Mouse (Mus musculus): Measurements from ENCODE around the gene Cpt1a. TPM values are rescaled to one million over a fixed set of nuclear protein-coding genes. Genes with fewer than 3 reads are reported as not detected.

The Cpt1a gene
- polyA plus RNA-seq, 1 experiment from 2014 or later, result 12.7 TPM

DNA sequence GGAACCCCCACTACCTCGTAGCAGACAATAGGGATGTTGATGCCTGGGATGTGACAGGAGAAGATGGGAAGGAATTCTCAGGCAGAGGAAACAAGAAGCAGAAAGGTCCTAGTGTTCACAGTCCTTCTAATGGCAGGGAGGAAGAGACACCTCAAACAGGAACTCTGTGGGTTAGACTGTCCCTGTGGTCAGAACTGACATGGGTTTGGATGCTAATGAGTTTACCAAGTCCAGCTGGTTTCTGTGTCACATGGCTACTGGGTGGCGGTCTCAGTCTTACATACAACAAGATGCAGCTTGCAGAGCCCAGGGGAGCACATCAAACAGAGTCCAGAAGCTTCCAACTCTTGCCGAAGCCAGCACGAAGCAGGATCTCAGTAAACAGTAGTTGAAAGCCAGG is 18.1 kb upstream of the Cpt1a start:
- Histone ChIP-seq H3K4me3 (no peak overlapping the region), H3K27me3 (no peaks in the 10 kb centered on the region), H3K36me3 (no peaks in the 10 kb centered on the region), H3K9ac (replicated peaks) (no peak overlapping the region), H3K4me1 (no peaks in the 10 kb centered on the region), H3K9me3 (no peaks in the 10 kb centered on the region), H3K4me2 (replicated peaks) (no peak overlapping the region), H3K27ac (replicated peaks) (no peak overlapping the region)
- 78% methylated on average over 4 of the region's 4 CpGs for WGBS
- no peak for ATAC-seq (replicated peaks)

DNA sequence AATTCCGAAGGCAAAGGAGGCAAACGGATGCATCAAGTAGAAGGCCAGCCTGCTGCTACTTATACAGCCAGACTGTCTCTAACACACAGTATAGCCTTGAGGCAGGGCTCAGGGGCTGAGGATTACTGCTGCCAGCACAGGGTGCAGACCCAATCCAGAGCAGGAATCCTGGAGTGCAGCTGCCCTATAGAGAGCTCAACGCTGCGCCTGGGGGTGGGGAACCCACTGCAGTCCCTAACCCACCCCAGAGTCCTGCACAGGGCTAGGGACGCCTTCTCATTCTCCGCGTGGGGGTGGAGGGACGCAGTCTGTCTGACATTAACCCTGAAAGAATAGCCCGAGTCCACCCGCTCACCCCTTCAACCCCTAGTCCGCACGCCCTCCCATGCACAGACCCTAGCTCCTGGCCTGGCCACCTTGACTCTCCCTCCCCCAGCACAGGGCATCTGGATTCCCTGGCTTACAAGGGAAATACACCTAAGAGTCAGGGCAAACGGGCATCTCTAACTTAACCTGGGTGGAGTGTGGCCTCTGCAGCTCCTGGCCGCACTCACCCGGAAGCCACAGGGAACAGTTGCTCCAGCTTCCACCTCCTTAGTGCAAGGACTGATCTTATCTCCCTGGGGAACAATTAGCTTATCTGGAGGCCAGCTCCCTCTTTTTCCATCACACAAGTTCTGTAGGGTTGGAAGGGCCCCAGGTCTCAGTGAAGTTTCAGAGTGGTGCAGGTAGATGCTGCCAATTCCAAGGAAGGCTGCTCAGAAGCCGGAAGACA is 14.8 kb upstream of the Cpt1a start:
- H3K9me3 ChIP-seq, result no peaks in the 10 kb centered on the region
- no peak overlapping the region for H3K4me2 ChIP-seq (replicated peaks)
- no peak for ATAC-seq (replicated peaks)
- no peak overlapping the region for H3K27ac ChIP-seq (replicated peaks)
- no peak overlapping the region for H3K9ac ChIP-seq (replicated peaks)
- 48% methylated on average over 16 of the region's 16 CpGs for WGBS
- H3K4me3 ChIP-seq, result no peak overlapping the region
- H3K4me1 ChIP-seq, result no peaks in the 10 kb centered on the region
- no peaks in the 10 kb centered on the region for H3K27me3 ChIP-seq
- H3K36me3 ChIP-seq, result no peaks in the 10 kb centered on the region

GRCm38 (mm10) chr19:3319341-3319740 is 2.8 kb upstream of the Cpt1a start:
- no peaks in the 10 kb centered on the region for H3K36me3 ChIP-seq
- no peak overlapping the region for H3K4me2 ChIP-seq (replicated peaks)
- H3K9me3 ChIP-seq, result no peaks in the 10 kb centered on the region
- no peak overlapping the region for H3K9ac ChIP-seq (replicated peaks)
- H3K27ac ChIP-seq (replicated peaks), result no peak overlapping the region
- peaks cover 25% of the 10 kb centered on the region for H3K4me1 ChIP-seq
- no peak overlapping the region for H3K4me3 ChIP-seq
- ATAC-seq (replicated peaks), result no peak
- peaks cover 28% of the 10 kb centered on the region for H3K27me3 ChIP-seq
- 90% methylated on average over 2 of the region's 2 CpGs for WGBS

DNA sequence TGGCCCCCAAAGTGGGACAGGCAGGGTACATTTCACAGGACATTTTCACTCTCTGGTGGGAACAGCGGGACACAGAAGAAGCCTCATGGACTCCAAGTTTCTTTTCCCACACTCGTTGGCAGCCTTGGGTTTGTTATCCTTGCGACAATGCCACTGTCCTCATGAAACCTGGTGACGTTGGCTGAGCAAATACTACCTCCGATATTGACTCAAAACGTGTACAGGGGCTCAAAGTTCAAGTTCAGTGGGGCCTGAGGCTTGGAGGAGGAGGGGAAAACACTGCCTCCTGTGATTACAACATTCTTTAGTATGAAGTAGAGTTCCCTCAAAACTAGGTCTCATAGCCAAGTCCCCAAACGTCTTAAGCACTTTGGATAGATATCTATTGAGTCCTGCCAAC is 2.0 kb upstream of the Cpt1a start:
- Histone ChIP-seq H3K4me2 (replicated peaks) (no peak overlapping the region), H3K9me3 (no peaks in the 10 kb centered on the region), H3K9ac (replicated peaks) (no peak overlapping the region), H3K36me3 (no peaks in the 10 kb centered on the region), H3K4me3 (no peak overlapping the region), H3K27me3 (peaks cover 28% of the 10 kb centered on the region), H3K4me1 (peaks cover 32% of the 10 kb centered on the region), H3K27ac (replicated peaks) (no peak overlapping the region)
- ATAC-seq (replicated peaks), result no peak
- WGBS, result 78% methylated on average over 7 of the region's 7 CpGs

DNA sequence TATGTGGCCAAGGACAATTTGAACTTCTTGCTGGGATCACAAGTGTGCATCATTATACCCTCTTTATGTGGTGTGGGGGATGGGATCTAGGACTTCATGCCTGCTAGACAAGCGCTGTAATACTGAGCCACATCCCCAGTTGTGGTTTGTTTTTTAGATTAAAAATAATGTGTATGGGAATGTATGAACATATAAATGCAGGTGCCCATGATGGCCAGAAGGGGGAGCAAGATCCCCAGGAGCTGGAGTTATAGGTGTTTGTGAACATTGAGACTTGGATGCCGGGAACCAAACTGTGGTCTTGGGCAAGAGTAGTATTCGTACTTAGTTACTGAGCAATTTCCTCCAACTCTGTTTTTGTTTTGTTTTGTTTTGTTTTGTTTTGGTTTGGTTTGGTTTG is 1.3 kb upstream of the Cpt1a start:
- no peaks in the 10 kb centered on the region for H3K9me3 ChIP-seq
- H3K27me3 ChIP-seq, result peaks cover 28% of the 10 kb centered on the region
- no peak for ATAC-seq (replicated peaks)
- no peak overlapping the region for H3K4me3 ChIP-seq
- H3K27ac ChIP-seq (replicated peaks), result no peak overlapping the region
- 76% methylated on average over 3 of the region's 3 CpGs for WGBS
- peaks cover 39% of the 10 kb centered on the region for H3K4me1 ChIP-seq
- H3K9ac ChIP-seq (replicated peaks), result no peak overlapping the region
- H3K4me2 ChIP-seq (replicated peaks), result no peak overlapping the region
- H3K36me3 ChIP-seq, result no peaks in the 10 kb centered on the region

- H3K4me3 ChIP-seq, result no peak overlapping the region
- H3K27me3 ChIP-seq, result peaks cover 28% of the 10 kb centered on the region
- 13% methylated on average over 11 of the region's 11 CpGs for WGBS
These were observed 517 bp upstream of the Cpt1a start for GRCm38 (mm10) chr19:3321617-3322016.

DNA sequence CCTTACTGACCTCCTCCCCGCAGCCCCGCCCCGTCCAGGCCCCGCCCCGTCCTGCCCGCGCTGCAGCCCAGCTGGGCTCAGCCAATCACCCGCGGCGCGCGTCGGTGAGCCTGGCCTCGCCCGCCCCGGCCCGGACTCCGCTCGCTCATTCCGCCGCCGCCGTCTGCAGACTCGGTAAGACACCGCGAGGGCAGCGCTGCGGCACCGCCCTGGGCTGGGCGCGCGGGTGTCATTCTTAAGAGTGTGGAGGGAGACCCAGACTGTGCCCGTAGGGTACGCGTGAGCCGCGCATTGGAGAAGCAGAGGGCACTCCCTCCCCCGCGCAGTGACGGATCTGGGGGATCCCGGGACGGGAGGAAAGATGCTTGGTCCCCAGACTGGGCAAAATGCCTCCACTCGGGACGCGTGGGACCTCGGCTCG is 1.1 kb downstream of the Cpt1a start:
- Histone ChIP-seq H3K4me1 (peaks cover 43% of the 10 kb centered on the region), H3K9me3 (no peaks in the 10 kb centered on the region), H3K4me2 (replicated peaks) (peak overlapping the region; percentile 91), H3K4me3 (peak overlapping the region; percentile 64), H3K9ac (replicated peaks) (peak overlapping the region; percentile 58), H3K27me3 (peaks cover 28% of the 10 kb centered on the region), H3K36me3 (no peaks in the 10 kb centered on the region), H3K27ac (replicated peaks) (0 out of 2 replicates have a peak overlapping the region, but pooled peaks have one; percentile 4)
- under 1% methylated on average over 47 of the region's 47 CpGs for WGBS
- peak; percentile 69 for ATAC-seq (replicated peaks)

More at GRCm38 (mm10) chr19:3321617-3322016, 517 bp upstream of the Cpt1a start:
- no peak overlapping the region for H3K9ac ChIP-seq (replicated peaks)
- peaks cover 43% of the 10 kb centered on the region for H3K4me1 ChIP-seq
- ATAC-seq (replicated peaks), result no peak
- no peaks in the 10 kb centered on the region for H3K9me3 ChIP-seq
- no peak overlapping the region for H3K27ac ChIP-seq (replicated peaks)
- no peaks in the 10 kb centered on the region for H3K36me3 ChIP-seq
- H3K4me2 ChIP-seq (replicated peaks), result no peak overlapping the region; the same call in 1 of the 2 replicates

DNA sequence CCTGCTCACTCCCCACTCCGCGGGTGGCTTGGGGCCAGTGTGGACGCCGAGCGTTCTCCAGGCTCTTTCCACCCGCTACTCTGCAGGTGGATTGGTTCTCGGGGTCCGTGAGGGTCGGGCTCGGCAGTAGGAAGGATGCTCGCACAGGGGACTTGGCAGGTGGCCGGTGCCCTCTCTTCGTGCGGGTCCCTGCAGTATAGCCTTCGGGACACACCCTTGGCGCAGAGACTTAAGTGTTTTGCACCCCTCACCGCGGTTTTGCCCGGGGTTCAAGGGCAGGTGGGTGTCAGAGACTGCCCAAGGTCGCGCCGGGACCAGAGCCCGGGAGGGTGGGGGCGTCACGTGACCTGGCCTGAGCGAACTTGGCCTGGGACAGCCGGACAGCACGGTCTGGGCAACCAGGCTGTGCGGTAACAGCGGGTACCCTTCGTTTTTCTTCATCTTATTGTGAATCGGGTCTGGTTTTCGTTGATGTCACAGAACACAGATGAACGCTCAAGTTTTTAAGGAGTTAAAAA is 1.7 kb downstream of the Cpt1a start:
- Histone ChIP-seq H3K9me3 (no peaks in the 10 kb centered on the region), H3K36me3 (no peaks in the 10 kb centered on the region), H3K9ac (replicated peaks) (peak overlapping the region; percentile 58), H3K4me3 (peak overlapping the region; percentile 64), H3K4me1 (peaks cover 43% of the 10 kb centered on the region), H3K27me3 (peaks cover 28% of the 10 kb centered on the region), H3K27ac (replicated peaks) (0 out of 2 replicates have a peak overlapping the region, but pooled peaks have one; percentile 3), H3K4me2 (replicated peaks) (peak overlapping the region; percentile 91)
- 0 out of 2 replicates have a peak, but pooled peaks have one; percentile 9 for ATAC-seq (replicated peaks)
- WGBS, result 1% methylated on average over 34 of the region's 34 CpGs

DNA sequence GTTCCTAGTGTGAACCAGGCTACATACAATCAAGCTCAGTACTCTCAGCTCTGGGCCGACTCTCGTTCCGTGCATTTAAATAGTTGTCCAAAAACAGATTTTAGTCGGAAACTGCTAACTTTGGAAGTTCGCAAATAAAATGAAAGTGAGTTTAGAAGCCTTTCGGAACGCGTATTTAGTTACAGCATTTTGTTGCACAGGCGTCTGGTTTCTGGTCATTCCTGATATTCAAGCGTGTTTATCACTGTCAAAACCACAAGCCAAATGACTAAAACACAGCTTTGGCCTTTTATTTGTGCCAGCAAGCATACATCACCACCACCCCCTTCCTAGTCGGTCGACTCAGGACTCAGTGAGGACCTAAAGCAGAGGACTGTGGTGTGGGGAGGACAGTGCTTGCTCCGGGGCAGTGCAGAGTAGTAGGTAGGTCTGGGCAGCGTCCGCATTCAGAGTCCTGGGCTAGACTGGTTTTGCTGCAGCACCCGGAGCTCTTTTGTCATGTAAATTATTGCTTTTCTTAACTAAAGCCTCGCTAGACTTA is 2.2 kb downstream of the Cpt1a start:
- Histone ChIP-seq H3K4me2 (replicated peaks) (peak overlapping the region; percentile 91), H3K4me1 (peaks cover 43% of the 10 kb centered on the region), H3K27ac (replicated peaks) (peak overlapping the region; percentile 85), H3K27me3 (peaks cover 28% of the 10 kb centered on the region), H3K9me3 (no peaks in the 10 kb centered on the region), H3K9ac (replicated peaks) (peak overlapping the region; percentile 58; the same call in 1 of the 2 replicates), H3K4me3 (peak overlapping the region; percentile 64), H3K36me3 (no peaks in the 10 kb centered on the region)
- WGBS, result 2% methylated on average over 17 of the region's 17 CpGs
- no peak for ATAC-seq (replicated peaks)

DNA sequence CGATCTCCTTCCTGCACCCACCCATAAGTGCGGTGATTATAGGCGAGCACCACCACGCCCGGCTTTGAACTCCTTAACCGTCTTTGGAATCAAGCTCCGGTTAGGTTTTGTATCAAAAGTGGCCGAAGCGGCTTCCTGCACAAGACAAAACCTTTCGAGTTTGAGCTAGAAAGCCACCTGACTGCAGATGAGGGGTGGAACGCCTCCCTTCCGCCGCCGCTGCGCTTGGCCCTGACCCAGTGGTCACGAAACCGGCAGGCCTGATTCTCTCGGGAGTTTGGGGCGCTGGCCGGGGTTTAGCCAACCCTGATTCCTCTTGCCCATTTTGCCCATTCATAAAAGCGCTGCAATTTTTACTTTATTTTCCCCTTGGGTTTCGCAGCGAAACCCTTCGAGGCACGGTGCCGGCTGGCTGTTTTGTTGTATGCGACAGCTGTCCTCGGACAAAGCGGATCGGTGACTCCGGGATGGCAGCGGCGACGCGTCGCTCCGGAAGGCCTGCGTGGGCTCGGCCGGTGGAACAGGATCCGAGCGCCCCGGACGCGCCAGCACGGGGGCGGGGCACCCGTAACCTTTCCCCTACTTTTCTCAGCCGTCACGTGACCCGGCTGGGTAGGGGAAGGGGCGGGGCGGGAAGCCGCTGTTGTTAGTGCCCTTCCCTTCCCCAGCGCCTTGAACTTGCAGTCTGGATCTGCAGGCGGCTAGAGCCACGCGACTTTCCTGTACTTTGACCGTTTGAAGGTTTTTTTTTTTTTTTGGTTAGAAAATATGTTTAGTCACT is 3.0 kb downstream of the Cpt1a start:
- Histone ChIP-seq H3K36me3 (no peaks in the 10 kb centered on the region), H3K27ac (replicated peaks) (peak overlapping the region; percentile 85), H3K9me3 (no peaks in the 10 kb centered on the region), H3K4me2 (replicated peaks) (peak overlapping the region; percentile 91), H3K9ac (replicated peaks) (peak overlapping the region; percentile 58), H3K4me3 (peak overlapping the region; percentile 64), H3K4me1 (peaks cover 43% of the 10 kb centered on the region), H3K27me3 (peaks cover 28% of the 10 kb centered on the region)
- ATAC-seq (replicated peaks), result peak; percentile 77
- WGBS, result under 1% methylated on average over 59 of the region's 59 CpGs

GRCm38 (mm10) chr19:3325771-3326478 is 3.8 kb downstream of the Cpt1a start:
- H3K27me3 ChIP-seq, result peaks cover 28% of the 10 kb centered on the region
- WGBS, result 15% methylated on average over 15 of the region's 15 CpGs
- H3K4me2 ChIP-seq (replicated peaks), result peak overlapping the region; percentile 91
- H3K4me3 ChIP-seq, result peak overlapping the region; percentile 64
- ATAC-seq (replicated peaks), result peak; percentile 27
- peak overlapping the region; percentile 85 for H3K27ac ChIP-seq (replicated peaks)
- H3K9me3 ChIP-seq, result no peaks in the 10 kb centered on the region
- H3K36me3 ChIP-seq, result no peaks in the 10 kb centered on the region
- peak overlapping the region; percentile 58 for H3K9ac ChIP-seq (replicated peaks)
- peaks cover 43% of the 10 kb centered on the region for H3K4me1 ChIP-seq

Data from forebrain, embryonic 15.5 days (tissue).